Mouse (Mus musculus) lung, embryonic 14.5 days (tissue): ENCODE results near the gene Nbas. TPM values are rescaled to one million over a fixed set of nuclear protein-coding genes. Genes with fewer than 3 reads are reported as not detected.
A peak's percentile ranks its signal among the peaks of the same experiment; 100 is the strongest.

Experiments used
- ATAC-seq: fragments of 200-750 bp; cut with Nextera tagmentation; 2 replicates; pipeline ENCODE4 v1.8.0; 2017; ENCODE audit warnings: mild to moderate bottlenecking, moderate TSS enrichment, moderate library complexity; ENCODE audit not compliant: insufficient read depth
- DNase-seq: peaks from one replicate; pipeline ENCODE4 v3.0.0-alpha.2; 2015
- H3K27ac ChIP-seq: fragments of 300-500 bp; sonication (generic); 2 replicates; pipeline ENCODE4 v1.5.1; 2014; ENCODE audit warnings: low read depth, mild to moderate bottlenecking, moderate library complexity
- H3K27me3 ChIP-seq: fragments of 300-500 bp; sonication (generic); 2 replicates; pipeline ENCODE4 v1.6.1; 2014; ENCODE audit warnings: low read length, control low read depth; ENCODE audit not compliant: insufficient read depth
- H3K36me3 ChIP-seq: fragments of 300-500 bp; sonication (generic); 2 replicates; pipeline ENCODE4 v1.6.1; 2014; ENCODE audit warnings: control low read depth; ENCODE audit not compliant: insufficient read depth
- H3K4me1 ChIP-seq: fragments of 300-500 bp; sonication (generic); 2 replicates; pipeline ENCODE4 v1.6.1; 2014; ENCODE audit warnings: antibody characterized with exemption, control low read depth; ENCODE audit not compliant: insufficient read depth
- H3K4me2 ChIP-seq: fragments of 300-500 bp; sonication (generic); 2 replicates; pipeline ENCODE4 v1.6.1; 2014; ENCODE audit warnings: mild to moderate bottlenecking
- H3K4me3 ChIP-seq: fragments of 300-500 bp; sonication (generic); 2 replicates; pipeline ENCODE4 v1.5.1; 2014; ENCODE audit warnings: low read depth, low read length
- H3K9ac ChIP-seq: fragments of 300-500 bp; sonication (generic); 2 replicates; pipeline ENCODE4 v1.6.1; 2014
- H3K9me3 ChIP-seq: fragments of 300-500 bp; sonication (generic); 2 replicates; pipeline ENCODE4 v1.6.1; 2016; ENCODE audit warnings: low read depth, low read length, control low read depth
- CTCF ChIP-seq: IDR thresholded peaks from 2 replicates; pipeline ENCODE4 v1.5.1; 2016; ENCODE audit warnings: antibody characterized with exemption, low read depth
- WGBS: fragments of 180-500 bp; shearing (Covaris S2); extraction: QIAGEN DNeasy Blood & Tissue Kit; methylation state at CpG from one replicate; pipeline ENCODE4 v1.1.7; 2014; 5-methylcytosine and 5-hydroxymethylcytosine counted together
- polyA plus RNA-seq: library from polyadenylated mRNA; unstranded; fragments of >200 nt; fragmentation: Nextera tagmentation; extraction: Ambion mirVana; gene quantifications from 2 replicates; pipeline ENCODE4 v1.2.1, GENCODE M21; 2014

Gene Nbas
- polyA plus RNA-seq, 1 experiment from 2014 or later = 19.1 TPM

- H3K9me3 ChIP-seq = no peaks in the 10 kb centered on the region
- ATAC-seq (no peak), DNase-seq (peak; percentile 55)
- H3K27me3 ChIP-seq = no peaks in the 10 kb centered on the region
- no peak overlapping the region for H3K27ac ChIP-seq
- TF ChIP-seq CTCF = no peak
- H3K9ac ChIP-seq = no peak overlapping the region
- WGBS = 51% methylated on average over 5 of the region's 5 CpGs
- H3K4me3 ChIP-seq = no peak overlapping the region
- H3K4me2 ChIP-seq = no peak overlapping the region
- H3K36me3 ChIP-seq = peaks cover 10% of the 10 kb centered on the region; the same call in 1 of the 2 replicates
- H3K4me1 ChIP-seq = no peaks in the 10 kb centered on the region
Observed at GRCm38 (mm10) chr12:13342535-13342934, 73.6 kb downstream of the Nbas start.

- no peak for ATAC-seq
- no peak overlapping the region for H3K27ac ChIP-seq
- WGBS = 90% methylated on average over 10 of the region's 10 CpGs
- H3K36me3 ChIP-seq = peaks cover 8% of the 10 kb centered on the region; the same call in 1 of the 2 replicates
- no peaks in the 10 kb centered on the region for H3K9me3 ChIP-seq
- H3K4me3 ChIP-seq = no peak overlapping the region
- H3K4me2 ChIP-seq = no peak overlapping the region
- no peak overlapping the region for H3K9ac ChIP-seq
- no peak for DNase-seq
- H3K4me1 ChIP-seq = no peaks in the 10 kb centered on the region
- no peaks in the 10 kb centered on the region for H3K27me3 ChIP-seq
- TF ChIP-seq CTCF = no peak
Observed at GRCm38 (mm10) chr12:13356201-13356600, 87.3 kb downstream of the Nbas start.

GRCm38 (mm10) chr12:13356769-13357168 is 87.8 kb downstream of the Nbas start:
- Histone ChIP-seq H3K36me3 (peaks cover 8% of the 10 kb centered on the region; the same call in 1 of the 2 replicates), H3K4me2 (no peak overlapping the region), H3K9ac (no peak overlapping the region), H3K27me3 (no peaks in the 10 kb centered on the region), H3K4me3 (no peak overlapping the region), H3K9me3 (no peaks in the 10 kb centered on the region), H3K27ac (no peak overlapping the region), H3K4me1 (no peaks in the 10 kb centered on the region)
- no peak for TF ChIP-seq CTCF
- no peak for ATAC-seq
- WGBS = 84% methylated on average over 7 of the region's 7 CpGs
- DNase-seq = no peak

GRCm38 (mm10) chr12:13357229-13357628 is 88.3 kb downstream of the Nbas start:
- H3K4me2 ChIP-seq = no peak overlapping the region
- 84% methylated on average over 5 of the region's 5 CpGs for WGBS
- TF ChIP-seq CTCF = no peak
- no peaks in the 10 kb centered on the region for H3K9me3 ChIP-seq
- DNase-seq (no peak), ATAC-seq (no peak)
- peaks cover 8% of the 10 kb centered on the region; the same call in 1 of the 2 replicates for H3K36me3 ChIP-seq
- no peak overlapping the region for H3K4me3 ChIP-seq
- no peak overlapping the region for H3K9ac ChIP-seq
- no peak overlapping the region for H3K27ac ChIP-seq
- H3K4me1 ChIP-seq = no peaks in the 10 kb centered on the region
- H3K27me3 ChIP-seq = no peaks in the 10 kb centered on the region

- H3K4me2 ChIP-seq = no peak overlapping the region
- H3K9ac ChIP-seq = no peak overlapping the region
Observed at GRCm38 (mm10) chr12:13358849-13359248, 89.9 kb downstream of the Nbas start.

GRCm38 (mm10) chr12:13360183-13360811 is 91.4 kb downstream of the Nbas start:
- H3K27me3 ChIP-seq = no peaks in the 10 kb centered on the region
- no peak overlapping the region for H3K27ac ChIP-seq
- peak; percentile 13 for DNase-seq
- no peak for ATAC-seq
- H3K4me1 ChIP-seq = no peaks in the 10 kb centered on the region
- H3K4me3 ChIP-seq = no peak overlapping the region
- H3K9ac ChIP-seq = no peak overlapping the region
- no peak overlapping the region for H3K4me2 ChIP-seq
- no peak for TF ChIP-seq CTCF
- H3K36me3 ChIP-seq = peaks cover 12% of the 10 kb centered on the region; the same call in 1 of the 2 replicates
- H3K9me3 ChIP-seq = no peaks in the 10 kb centered on the region
- 17% methylated on average over 7 of the region's 7 CpGs for WGBS

More at GRCm38 (mm10) chr12:13358849-13359248, 89.9 kb downstream of the Nbas start:
- no peak for TF ChIP-seq CTCF
- no peak overlapping the region for H3K27ac ChIP-seq
- H3K9me3 ChIP-seq = no peaks in the 10 kb centered on the region
- DNase-seq (peak; percentile 41), ATAC-seq (no peak)
- H3K4me3 ChIP-seq = no peak overlapping the region
- WGBS = 68% methylated on average over 4 of the region's 4 CpGs
- peaks cover 12% of the 10 kb centered on the region; the same call in 1 of the 2 replicates for H3K36me3 ChIP-seq
- no peaks in the 10 kb centered on the region for H3K27me3 ChIP-seq
- H3K4me1 ChIP-seq = no peaks in the 10 kb centered on the region

GRCm38 (mm10) chr12:13381580-13381979 is 112.6 kb downstream of the Nbas start:
- Histone ChIP-seq H3K4me1 (no peaks in the 10 kb centered on the region), H3K4me3 (no peak overlapping the region), H3K27me3 (no peaks in the 10 kb centered on the region), H3K9me3 (no peaks in the 10 kb centered on the region), H3K4me2 (no peak overlapping the region), H3K27ac (no peak overlapping the region), H3K9ac (no peak overlapping the region), H3K36me3 (0 out of 2 replicates have a peak, but pooled peaks cover 8% of the 10 kb centered on the region)
- 87% methylated on average over 7 of the region's 7 CpGs for WGBS
- no peak for DNase-seq
- TF ChIP-seq CTCF = no peak
- ATAC-seq = no peak

GRCm38 (mm10) chr12:13382046-13382445 is 113.1 kb downstream of the Nbas start:
- no peaks in the 10 kb centered on the region for H3K27me3 ChIP-seq
- H3K4me3 ChIP-seq = no peak overlapping the region
- no peaks in the 10 kb centered on the region for H3K9me3 ChIP-seq
- H3K4me2 ChIP-seq = no peak overlapping the region
- H3K36me3 ChIP-seq = 0 out of 2 replicates have a peak, but pooled peaks cover 5% of the 10 kb centered on the region
- ATAC-seq (no peak), DNase-seq (no peak)
- no peak overlapping the region for H3K27ac ChIP-seq
- no peaks in the 10 kb centered on the region for H3K4me1 ChIP-seq
- no peak overlapping the region for H3K9ac ChIP-seq
- TF ChIP-seq CTCF = no peak
